Mouse (Mus musculus): ENCODE data around the gene Tuba1b. TPM values are rescaled to one million over a fixed set of nuclear protein-coding genes. Genes with fewer than 3 reads are reported as not detected.
"Not testable (repeated sequence)": the region's sequence is repeated elsewhere in the genome, so short reads cannot be mapped to it uniquely, and the experiment has no call there.

Tuba1b gene
- polyA plus RNA-seq, 1 experiment from 2014 or later = 1,598 TPM

- H3K9ac ChIP-seq = peak overlapping the region; percentile 92
Observed at GRCm38 (mm10) chr15:98933833-98934216, 540 bp downstream of the Tuba1b start.

GRCm38 (mm10) chr15:98933004-98933671 lies 1.2 kb downstream of the Tuba1b start:
- ATAC-seq (ENCODE audit: insufficient number of reproducible peaks, insufficient read depth, low FRiP score, low TSS enrichment) = not testable (repeated sequence)
- 16% methylated on average over 8 of the region's 9 CpGs for WGBS

More at GRCm38 (mm10) chr15:98933833-98934216, 540 bp downstream of the Tuba1b start:
- Histone ChIP-seq H3K27ac (peak overlapping the region; percentile 99), H3K4me2 (replicated peaks) (peak overlapping the region; percentile 94), H3K4me1 (peaks cover 9% of the 10 kb centered on the region), H3K27me3 (no peaks in the 10 kb centered on the region), H3K36me3 (peaks cover 9% of the 10 kb centered on the region), H3K9me3 (no peaks in the 10 kb centered on the region), H3K4me3 (peak overlapping the region; percentile 79)
- WGBS = under 1% methylated on average over 35 of the region's 35 CpGs
- peak; percentile 78 for ATAC-seq (ENCODE audit: insufficient number of reproducible peaks, insufficient read depth, low FRiP score, low TSS enrichment)

DNA sequence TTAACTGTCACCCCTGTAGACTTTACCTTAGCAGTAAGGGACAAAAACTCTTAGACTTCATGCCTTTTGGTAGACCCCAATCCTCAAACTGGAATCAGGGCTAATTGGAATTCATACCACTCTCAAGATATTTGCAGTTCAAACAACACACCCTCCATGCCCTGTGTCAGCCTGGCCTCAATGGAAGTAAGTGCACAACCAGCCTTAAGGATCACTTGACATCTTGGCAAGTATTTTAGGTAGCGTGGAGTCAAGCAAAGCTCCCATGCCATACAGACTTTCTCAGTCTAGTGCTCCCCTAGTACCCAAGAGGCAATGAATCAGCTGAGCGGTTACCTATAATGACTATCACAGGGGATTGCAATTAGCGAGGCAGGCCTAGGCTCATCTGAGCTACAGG lies 3.4 kb downstream of the Tuba1b start:
- Histone ChIP-seq H3K9ac (no peak overlapping the region), H3K4me2 (replicated peaks) (no peak overlapping the region), H3K4me3 (no peak overlapping the region), H3K4me1 (peaks cover 10% of the 10 kb centered on the region), H3K27ac (no peak overlapping the region), H3K36me3 (peaks cover 9% of the 10 kb centered on the region), H3K27me3 (no peaks in the 10 kb centered on the region), H3K9me3 (no peaks in the 10 kb centered on the region)
- ATAC-seq (ENCODE audit: insufficient number of reproducible peaks, insufficient read depth, low FRiP score, low TSS enrichment) = no peak
- 73% methylated on average over 3 of the region's 3 CpGs for WGBS

More at GRCm38 (mm10) chr15:98933004-98933671, 1.2 kb downstream of the Tuba1b start:
- Histone ChIP-seq H3K4me1 (peaks cover 10% of the 10 kb centered on the region), H3K27ac (peak overlapping the region; percentile 99), H3K4me3 (peak overlapping the region; percentile 79), H3K4me2 (replicated peaks) (peak overlapping the region; percentile 94), H3K9ac (peak overlapping the region; percentile 92)
- H3K9me3 ChIP-seq, H3K27me3 ChIP-seq, H3K36me3 ChIP-seq: not testable (repeated sequence)

DNA sequence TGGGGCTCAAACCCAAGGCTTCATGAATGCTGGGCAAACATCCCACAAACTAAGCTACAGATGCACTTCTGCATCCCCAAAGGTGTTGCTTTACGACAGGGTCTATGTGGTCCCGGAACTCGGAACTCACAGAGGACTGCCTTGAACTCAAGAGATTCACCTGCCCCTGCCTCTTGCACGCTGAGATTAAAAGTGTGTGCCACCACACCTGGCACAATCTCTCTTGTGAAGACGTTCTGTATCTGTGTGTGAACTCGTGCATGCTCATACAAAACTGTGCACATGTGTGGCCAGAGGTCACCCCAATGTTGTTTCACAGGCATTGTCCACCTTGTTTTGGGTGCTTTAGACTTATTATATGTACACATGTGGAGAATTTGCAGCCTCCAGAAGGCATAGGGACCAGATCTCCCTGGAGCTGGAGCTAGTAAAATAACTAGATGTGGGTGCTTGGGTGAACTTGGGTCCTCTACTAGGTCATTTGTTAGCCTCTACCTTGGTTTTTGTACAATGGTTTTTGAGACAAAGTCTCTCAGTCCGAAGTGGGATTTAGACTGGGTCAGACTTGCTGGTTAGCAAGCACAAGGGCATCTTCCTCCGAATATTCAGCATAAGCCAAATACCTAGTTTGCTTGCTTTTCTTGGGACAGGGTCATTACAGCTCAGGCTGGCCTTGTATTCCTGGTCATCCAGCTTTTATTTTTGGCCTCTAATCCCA lies 4.2 kb downstream of the Tuba1b start:
- Histone ChIP-seq H3K36me3 (peaks cover 9% of the 10 kb centered on the region), H3K9me3 (no peaks in the 10 kb centered on the region), H3K27me3 (no peaks in the 10 kb centered on the region), H3K4me2 (replicated peaks) (no peak overlapping the region), H3K4me1 (peaks cover 2% of the 10 kb centered on the region; the same call in 1 of the 2 replicates), H3K9ac (no peak overlapping the region), H3K27ac (no peak overlapping the region), H3K4me3 (no peak overlapping the region)
- ATAC-seq (ENCODE audit: insufficient number of reproducible peaks, insufficient read depth, low FRiP score, low TSS enrichment) = no peak
- 57% methylated on average over 8 of the region's 8 CpGs for WGBS

DNA sequence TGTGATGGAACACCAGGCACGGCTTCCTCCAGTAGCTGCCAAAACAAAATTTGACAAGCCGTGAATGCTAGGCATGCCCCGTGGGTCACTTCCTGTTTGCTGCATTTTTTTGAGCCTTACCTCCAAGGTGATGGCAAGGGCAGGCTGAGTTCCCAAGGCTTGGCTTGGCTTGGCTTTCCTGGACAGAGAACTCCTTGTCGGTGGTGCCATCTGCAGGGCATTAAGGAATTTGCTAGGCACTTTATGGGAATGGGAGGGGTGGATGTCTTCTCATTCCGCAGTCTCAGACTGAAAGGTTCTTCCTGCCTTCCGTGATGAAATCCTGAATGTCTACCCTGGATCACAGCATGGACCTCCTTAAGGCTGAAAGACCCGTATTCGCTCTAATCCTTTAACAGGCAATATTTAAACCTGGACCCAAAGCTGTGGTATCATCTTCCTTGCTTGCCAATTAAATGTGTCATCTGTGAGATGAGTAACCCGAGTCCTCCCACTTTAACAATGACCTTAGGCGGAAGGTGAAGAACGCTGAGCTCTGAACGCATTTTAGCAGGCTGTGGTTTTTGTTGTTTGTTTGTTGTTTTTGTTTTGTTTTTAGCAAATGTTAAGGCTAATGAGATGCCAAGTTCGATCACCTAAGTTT lies 5.6 kb downstream of the Tuba1b start:
- Histone ChIP-seq H3K27ac (no peak overlapping the region), H3K4me2 (replicated peaks) (no peak overlapping the region), H3K9ac (no peak overlapping the region), H3K27me3 (no peaks in the 10 kb centered on the region), H3K4me3 (no peak overlapping the region), H3K9me3 (no peaks in the 10 kb centered on the region), H3K36me3 (peaks cover 9% of the 10 kb centered on the region), H3K4me1 (0 out of 2 replicates have a peak, but pooled peaks cover 2% of the 10 kb centered on the region)
- WGBS = 11% methylated on average over 13 of the region's 13 CpGs
- no peak for ATAC-seq (ENCODE audit: insufficient number of reproducible peaks, insufficient read depth, low FRiP score, low TSS enrichment)

DNA sequence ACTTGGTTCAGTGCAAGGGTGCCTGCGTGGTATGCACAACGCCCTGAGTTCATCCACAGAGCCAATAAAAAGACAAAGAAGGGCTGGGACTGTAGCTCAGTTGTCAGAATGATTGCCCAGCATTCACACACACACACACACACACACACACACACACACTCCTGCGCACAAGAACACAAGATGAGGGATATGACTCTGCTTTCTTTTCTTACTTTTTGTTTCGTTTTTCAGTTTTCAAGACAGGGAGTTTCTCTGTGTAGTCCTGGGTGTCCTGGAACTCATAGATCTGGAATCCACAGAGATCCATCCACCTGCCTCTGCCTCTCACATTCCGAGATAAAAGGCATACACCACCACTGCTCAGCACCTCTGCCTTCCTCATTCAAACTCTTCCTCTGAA lies 6.8 kb downstream of the Tuba1b start:
- Histone ChIP-seq H3K9me3 (no peaks in the 10 kb centered on the region), H3K9ac (no peak overlapping the region), H3K4me2 (replicated peaks) (no peak overlapping the region), H3K27ac (no peak overlapping the region), H3K27me3 (no peaks in the 10 kb centered on the region), H3K4me1 (0 out of 2 replicates have a peak, but pooled peaks cover 2% of the 10 kb centered on the region), H3K4me3 (no peak overlapping the region), H3K36me3 (peaks cover 9% of the 10 kb centered on the region)
- 80% methylated on average over 5 of the region's 5 CpGs for WGBS
- no peak for ATAC-seq (ENCODE audit: insufficient number of reproducible peaks, insufficient read depth, low FRiP score, low TSS enrichment)

GRCm38 (mm10) chr15:98924682-98925081 lies 9.7 kb downstream of the Tuba1b start:
- Histone ChIP-seq H3K4me1 (0 out of 2 replicates have a peak, but pooled peaks cover 2% of the 10 kb centered on the region), H3K9me3 (no peaks in the 10 kb centered on the region), H3K4me2 (replicated peaks) (no peak overlapping the region), H3K36me3 (no peaks in the 10 kb centered on the region), H3K9ac (no peak overlapping the region), H3K27me3 (no peaks in the 10 kb centered on the region), H3K4me3 (no peak overlapping the region), H3K27ac (no peak overlapping the region)
- ATAC-seq (ENCODE audit: insufficient number of reproducible peaks, insufficient read depth, low FRiP score, low TSS enrichment) = no peak
- WGBS = 75% methylated on average over 3 of the region's 3 CpGs

GRCm38 (mm10) chr15:98923031-98923537 lies 11.3 kb downstream of the Tuba1b start:
- H3K27me3 ChIP-seq = no peaks in the 10 kb centered on the region
- H3K9ac ChIP-seq = no peak overlapping the region
- no peak overlapping the region for H3K4me3 ChIP-seq
- no peaks in the 10 kb centered on the region for H3K9me3 ChIP-seq
- WGBS = 83% methylated on average over 2 of the region's 2 CpGs
- no peak for ATAC-seq (ENCODE audit: insufficient number of reproducible peaks, insufficient read depth, low FRiP score, low TSS enrichment)
- H3K4me2 ChIP-seq (replicated peaks) = no peak overlapping the region
- H3K4me1 ChIP-seq = peaks cover 5% of the 10 kb centered on the region; the same call in 1 of the 2 replicates
- no peak overlapping the region for H3K27ac ChIP-seq
- H3K36me3 ChIP-seq = no peaks in the 10 kb centered on the region

- ATAC-seq (ENCODE audit: insufficient number of reproducible peaks, insufficient read depth, low FRiP score, low TSS enrichment) = no peak
- Histone ChIP-seq H3K9me3 (no peaks in the 10 kb centered on the region), H3K27ac (no peak overlapping the region), H3K4me1 (peaks cover 5% of the 10 kb centered on the region; the same call in 1 of the 2 replicates), H3K36me3 (no peaks in the 10 kb centered on the region), H3K9ac (no peak overlapping the region), H3K27me3 (no peaks in the 10 kb centered on the region), H3K4me2 (replicated peaks) (no peak overlapping the region), H3K4me3 (no peak overlapping the region)
- WGBS = 74% methylated on average over 3 of the region's 3 CpGs
Observed at GRCm38 (mm10) chr15:98922581-98922980, 11.8 kb downstream of the Tuba1b start.

- 69% methylated on average over 5 of the region's 5 CpGs for WGBS
- Histone ChIP-seq H3K27me3 (no peaks in the 10 kb centered on the region), H3K4me1 (peaks cover 10% of the 10 kb centered on the region), H3K27ac (no peak overlapping the region), H3K9me3 (no peaks in the 10 kb centered on the region), H3K4me2 (replicated peaks) (no peak overlapping the region), H3K36me3 (no peaks in the 10 kb centered on the region), H3K9ac (no peak overlapping the region), H3K4me3 (no peak overlapping the region)
- no peak for ATAC-seq (ENCODE audit: insufficient number of reproducible peaks, insufficient read depth, low FRiP score, low TSS enrichment)
Observed at GRCm38 (mm10) chr15:98921510-98921909, 12.9 kb downstream of the Tuba1b start.

DNA sequence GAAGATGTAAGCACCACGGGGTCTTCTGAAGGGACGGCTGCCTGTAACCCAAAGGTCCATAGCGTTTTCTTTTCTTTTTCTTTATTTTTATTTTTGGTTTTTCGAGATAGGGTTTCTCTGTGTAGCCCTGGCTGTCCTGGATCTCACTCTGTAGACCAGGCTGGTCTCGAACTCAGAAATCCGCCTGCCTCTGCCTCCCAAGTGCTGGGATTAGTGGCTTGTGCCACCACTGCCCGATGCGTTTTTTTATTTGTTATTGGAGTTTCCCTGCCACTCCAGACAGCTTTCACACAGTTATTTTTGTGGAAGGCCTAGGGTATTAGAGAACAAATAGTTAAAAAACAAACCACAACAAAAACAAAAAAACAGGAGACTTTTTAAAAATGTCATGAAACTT lies 15.9 kb downstream of the Tuba1b start:
- 0 out of 2 replicates have a peak overlapping the region, but pooled peaks have one; percentile 69 for H3K27ac ChIP-seq
- H3K9ac ChIP-seq = peak overlapping the region; percentile 75; the same call in 1 of the 2 replicates
- H3K4me1 ChIP-seq = peaks cover 16% of the 10 kb centered on the region
- 28% methylated on average over 8 of the region's 8 CpGs for WGBS
- not testable (repeated sequence) for ATAC-seq (ENCODE audit: insufficient number of reproducible peaks, insufficient read depth, low FRiP score, low TSS enrichment); H3K9me3 ChIP-seq; H3K27me3 ChIP-seq
- H3K4me2 ChIP-seq (replicated peaks) = peak overlapping the region; percentile 84
- peak overlapping the region; percentile 86 for H3K4me3 ChIP-seq
- peaks cover 11% of the 10 kb centered on the region; the same call in 1 of the 2 replicates for H3K36me3 ChIP-seq
